Mouse (Mus musculus): ENCODE data around the gene Gcnt4. TPM values are rescaled to one million over a fixed set of nuclear protein-coding genes. Genes with fewer than 3 reads are reported as not detected.

Gene Gcnt4
- total RNA-seq (2023; ENCODE audit: inconsistent age), result not detected in 4 replicates

GRCm38 (mm10) chr13:96923999-96924961 lies at the start of gene Gcnt4:
Gene Gcnt4 (plus strand): TSS chr13:96924689.

Other genes starting within 250 kb of the Gcnt4 start
- gene Ankrd31, start 176.4 kb upstream of the Gcnt4 start, total RNA-seq (2023; ENCODE audit: inconsistent age), result not detected in 4 replicates
- gene 1700029F12Rik, start 109.7 kb downstream of the Gcnt4 start, total RNA-seq (2023; ENCODE audit: inconsistent age), result not detected in 4 replicates
- not detected in 4 replicates for gene Fam169a, start 142.6 kb downstream of the Gcnt4 start, total RNA-seq (2023; ENCODE audit: inconsistent age)
- gene Gm6169, start 174.5 kb downstream of the Gcnt4 start, total RNA-seq (2023; ENCODE audit: inconsistent age), result 21.9 to 38.5 TPM (median 34.1 TPM) in 4 replicates
- gene Gfm2, start 213.2 kb downstream of the Gcnt4 start, total RNA-seq (2023; ENCODE audit: inconsistent age), result 32.0 to 42.2 TPM (median 37.3 TPM) in 4 replicates
- gene Nsa2, start 213.2 kb downstream of the Gcnt4 start, total RNA-seq (2023; ENCODE audit: inconsistent age), result 121 to 138 TPM (median 123 TPM) in 4 replicates

All from B cell, adult (primary cell).